Mouse (Mus musculus): ENCODE data around the gene Gm5447. TPM values are rescaled to one million over a fixed set of nuclear protein-coding genes. Genes with fewer than 3 reads are reported as not detected.

Gm5447 gene
- polyA plus RNA-seq, 3 experiments from 2014 or later = not detected

- ATAC-seq = no peak
Measured at GRCm38 (mm10) chr13:30986934-30987455, 13.0 kb downstream of the Gm5447 start.

- no peak for ATAC-seq
Measured at GRCm38 (mm10) chr13:30987686-30988085, 13.7 kb downstream of the Gm5447 start.

- ATAC-seq = no peak
Measured at GRCm38 (mm10) chr13:30989710-30990109, 15.7 kb downstream of the Gm5447 start.

- no peak for ATAC-seq
Measured at GRCm38 (mm10) chr13:30990233-30990632, 16.2 kb downstream of the Gm5447 start.

GRCm38 (mm10) chr13:30993819-30994218 is 19.8 kb downstream of the Gm5447 start:
- peak; percentile 87 for ATAC-seq

- no peak for ATAC-seq
Measured at GRCm38 (mm10) chr13:30994249-30994858, 20.4 kb downstream of the Gm5447 start.

GRCm38 (mm10) chr13:30997526-30998253 is 23.7 kb downstream of the Gm5447 start:
- no peak for ATAC-seq

GRCm38 (mm10) chr13:30999799-31000198 is 25.8 kb downstream of the Gm5447 start:
- no peak for ATAC-seq

GRCm38 (mm10) chr13:31004458-31004857 is 30.5 kb downstream of the Gm5447 start:
- ATAC-seq = no peak

GRCm38 (mm10) chr13:31004995-31005394 is 31.0 kb downstream of the Gm5447 start:
- ATAC-seq = no peak

- no peak for ATAC-seq
Measured at GRCm38 (mm10) chr13:31017545-31017944, 43.5 kb downstream of the Gm5447 start.

- no peak for ATAC-seq
Measured at GRCm38 (mm10) chr13:31021514-31021913, 47.5 kb downstream of the Gm5447 start.

- no peak for ATAC-seq
Measured at GRCm38 (mm10) chr13:31021927-31022326, 47.9 kb downstream of the Gm5447 start.

GRCm38 (mm10) chr13:31023664-31024063 is 49.7 kb downstream of the Gm5447 start:
- no peak for ATAC-seq

Other genes starting within 250 kb of the Gm5447 start
- gene Irf4, start 225.0 kb upstream of the Gm5447 start, polyA plus RNA-seq (2017; shearing (Covaris generic)) = 10 to 100 TPM; 17.4 to 19.8 (median 17.8) TPM
- under 1 TPM in 2 of 3 experiments, not detected in 1; 0.86 to 0.91 TPM for gene Hus1b, start 26.4 kb upstream of the Gm5447 start, polyA plus RNA-seq (2017; shearing (Covaris generic))
- gene Exoc2, start 111 bp upstream of the Gm5447 start, polyA plus RNA-seq (2017; shearing (Covaris generic)) = 10 to 100 TPM; 67.2 to 77.9 (median 77.0) TPM

Measured in inflammation-experienced regulatory T-cells, adult 6 months (primary cell).